Mouse (Mus musculus) liver, adult 2 months (tissue): ENCODE measurements around the gene Ubqln4. TPM values are rescaled to one million over a fixed set of nuclear protein-coding genes. Genes with fewer than 3 reads are reported as not detected.
"Not testable (repeated sequence)": the region's sequence is repeated elsewhere in the genome, so short reads cannot be mapped to it uniquely, and the experiment has no call there.

Experiments used
- DNase-seq: peaks from one replicate; pipeline ENCODE4 v3.0.0-alpha.2; 2011; ENCODE audit warnings: low read depth, low spot score; ENCODE audit errors: extremely low read depth
- H3K27ac ChIP-seq: fragments of 200-500 bp; replicated peaks from 2 replicates; pipeline ENCODE4 v1.5.1; 2012; ENCODE audit warnings: low read depth, mild to moderate bottlenecking, control low read depth, inconsistent platforms, low read length; ENCODE audit not compliant: insufficient read depth
- H3K27me3 ChIP-seq: fragments of 200-500 bp; 2 replicates; pipeline ENCODE4 v1.6.1; 2012; ENCODE audit warnings: mild to moderate bottlenecking, moderate library complexity, low read length, inconsistent platforms; ENCODE audit not compliant: control insufficient read depth, insufficient read depth
- H3K36me3 ChIP-seq: fragments of 200-500 bp; 2 replicates; pipeline ENCODE4 v1.6.1; 2012; ENCODE audit warnings: low read length, inconsistent platforms; ENCODE audit not compliant: control insufficient read depth, insufficient read depth
- H3K4me1 ChIP-seq: fragments of 200-500 bp; 2 replicates; pipeline ENCODE4 v1.6.1; 2011; ENCODE audit warnings: low read length; ENCODE audit not compliant: control insufficient read depth, insufficient read depth
- H3K4me3 ChIP-seq: fragments of 200-500 bp; 2 replicates; pipeline ENCODE4 v1.5.1; 2011; ENCODE audit warnings: low read depth, mild to moderate bottlenecking, control low read depth, low read length, moderate library complexity; ENCODE audit not compliant: insufficient read depth
- H3K79me2 ChIP-seq: fragments of 200-500 bp; 2 replicates; pipeline ENCODE4 v1.6.1; 2012; ENCODE audit warnings: inconsistent platforms, mild to moderate bottlenecking, low read length, moderate library complexity; ENCODE audit not compliant: control insufficient read depth, insufficient read depth
- H3K9ac ChIP-seq: fragments of 200-500 bp; 2 replicates; pipeline ENCODE4 v1.6.1; 2012; ENCODE audit warnings: low read depth, mild to moderate bottlenecking, control low read depth, inconsistent platforms, low read length
- CTCF ChIP-seq: fragments of 200-500 bp; IDR thresholded peaks from 2 replicates; pipeline ENCODE4 v1.5.1; 2011; ENCODE audit warnings: low read depth, low read length, control low read depth
- POLR2A ChIP-seq: fragments of 200-500 bp; IDR thresholded peaks from 2 replicates; pipeline ENCODE4 v1.6.1; 2011; ENCODE audit warnings: low read length, control low read depth; ENCODE audit not compliant: insufficient read depth; ENCODE audit errors: extremely low read depth
- WGBS: fragments of 180-500 bp; shearing (Covaris S2); methylation state at CpG from one replicate; pipeline ENCODE4 v1.1.7; 2018; 5-methylcytosine and 5-hydroxymethylcytosine counted together
- polyA plus RNA-seq: library from polyadenylated mRNA; depleted of rRNA; stranded (reverse); fragments of >200 nt; gene quantifications from 2 replicates; pipeline ENCODE4 v1.2.3, GENCODE M21; 2012
- total RNA-seq: library from RNA; depleted of rRNA; stranded (reverse); fragments of >200 nt; gene quantifications from 2 replicates; pipeline ENCODE4 v1.2.3, GENCODE M21; 2014

The Ubqln4 gene
- total and polyA plus RNA-seq, 2 experiments: 8.3 to 41.1 TPM

- WGBS: 4% methylated on average over 9 of the region's 9 CpGs
- no peaks in the 10 kb centered on the region for H3K27me3 ChIP-seq
- H3K27ac ChIP-seq: peak overlapping the region; percentile 67
- DNase-seq: peak; percentile 82
- H3K9ac ChIP-seq: peak overlapping the region; percentile 54
- H3K79me2 ChIP-seq: no peaks in the 10 kb centered on the region
- peaks cover 12% of the 10 kb centered on the region for H3K4me1 ChIP-seq
- peaks cover 9% of the 10 kb centered on the region for H3K36me3 ChIP-seq
- TF ChIP-seq POLR2A (no peak), CTCF (peak; percentile 53)
- H3K4me3 ChIP-seq: peak overlapping the region; percentile 49
These were observed 38.6 kb downstream of the Ubqln4 start for GRCm38 (mm10) chr3:88591950-88592731.

- no peak overlapping the region for H3K27ac ChIP-seq
- peaks cover 12% of the 10 kb centered on the region for H3K4me1 ChIP-seq
- DNase-seq: no peak
- TF ChIP-seq CTCF (no peak), POLR2A (no peak)
- H3K9ac ChIP-seq: no peak overlapping the region
- 62% methylated on average over 10 of the region's 10 CpGs for WGBS
- no peaks in the 10 kb centered on the region for H3K27me3 ChIP-seq
- no peak overlapping the region for H3K4me3 ChIP-seq
- no peaks in the 10 kb centered on the region for H3K79me2 ChIP-seq
- H3K36me3 ChIP-seq: peaks cover 2% of the 10 kb centered on the region; the same call in 1 of the 2 replicates
These were observed 39.5 kb downstream of the Ubqln4 start for GRCm38 (mm10) chr3:88592942-88593576.

GRCm38 (mm10) chr3:88593893-88594580 is 40.5 kb downstream of the Ubqln4 start:
- Histone ChIP-seq H3K4me3 (no peak overlapping the region), H3K9ac (no peak overlapping the region), H3K4me1 (peaks cover 12% of the 10 kb centered on the region), H3K79me2 (no peaks in the 10 kb centered on the region), H3K27me3 (no peaks in the 10 kb centered on the region), H3K36me3 (no peaks in the 10 kb centered on the region), H3K27ac (no peak overlapping the region)
- TF ChIP-seq POLR2A: no peak
- no peak for TF ChIP-seq CTCF
- peak; percentile 53 for DNase-seq
- 79% methylated on average over 10 of the region's 10 CpGs for WGBS

- DNase-seq, H3K27me3 ChIP-seq, H3K36me3 ChIP-seq, H3K4me3 ChIP-seq, H3K4me1 ChIP-seq, H3K27ac ChIP-seq, H3K9ac ChIP-seq, H3K79me2 ChIP-seq: not testable (repeated sequence)
- 92% methylated on average over 4 of the region's 4 CpGs for WGBS
These were observed 43.0 kb downstream of the Ubqln4 start for GRCm38 (mm10) chr3:88596547-88596946.

- Histone ChIP-seq H3K27ac (no peak overlapping the region), H3K4me3 (no peak overlapping the region), H3K4me1 (no peaks in the 10 kb centered on the region), H3K36me3 (no peaks in the 10 kb centered on the region), H3K9ac (no peak overlapping the region), H3K27me3 (no peaks in the 10 kb centered on the region), H3K79me2 (no peaks in the 10 kb centered on the region)
- no peak for TF ChIP-seq POLR2A
- no peak for TF ChIP-seq CTCF
- DNase-seq: no peak
- 65% methylated on average over 4 of the region's 4 CpGs for WGBS
These were observed 48.9 kb downstream of the Ubqln4 start for GRCm38 (mm10) chr3:88602466-88602865.
